ENCODE assay signal across 9 mouse cellular contexts in the genomic region with DNA sequence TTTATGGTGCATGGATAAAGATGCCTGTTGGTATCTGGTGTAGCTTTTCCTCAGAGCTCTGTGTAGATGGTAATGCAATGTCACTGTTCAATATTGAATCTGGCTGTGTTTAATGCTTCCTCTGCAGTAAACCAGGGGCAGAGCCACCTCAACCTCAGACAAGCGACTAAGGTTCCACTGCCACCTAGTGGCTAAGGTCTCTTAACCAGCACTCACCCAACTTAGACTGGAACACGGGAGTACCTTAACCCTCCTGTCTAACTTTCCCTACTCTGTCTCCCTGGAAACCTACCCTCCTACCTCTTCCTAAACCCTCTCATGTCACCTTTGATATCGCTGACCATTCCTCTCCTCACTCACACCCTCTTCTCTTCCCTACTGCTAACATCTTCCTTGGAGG.
DNase-seq lines count a peak whose midpoint lies in the region; ATAC-seq and TF ChIP-seq lines count a peak whose summit lies in the region.
"Had no signal": no experiment of that assay in that cellular context is flagged by ENCODE, and none has a peak within 500 bp of the region (broad histone marks: within the 10 kb centered on the region; RNA-seq: fewer than 3 reads in every experiment).

No protein-coding gene starts in this region.

- DNase-seq in heart, adult 11 months = peak; percentile 86
- peak; percentile 85 for DNase-seq in brain, embryonic 14.5 days (ENCODE audit: low read depth)
- DNase-seq in forebrain, embryonic 14.5 days (ENCODE audit: low spot score) = peak; percentile 84
- peak; percentile 62 for DNase-seq in induced T-regulatory cell, adult 2 months (ENCODE audit: low read depth)
- DNase-seq in left cerebral cortex, postnatal 25 days (ENCODE audit: low spot score in 2 of 2) = peak; percentile 42 to 74
- DNase-seq in spleen, postnatal 4 days (ENCODE audit: low spot score in 2 of 2) = peak; percentile 32 to 69

- no peak overlapping the region for H3K4me3 ChIP-seq in heart, embryonic 12.5 days
- H3K4me3 ChIP-seq in forebrain, embryonic 14.5 days (ENCODE audit: low read depth, low read length) = no peak overlapping the region
- H3K4me3 ChIP-seq in midbrain, embryonic 15.5 days = no peak overlapping the region
- H3K4me3 ChIP-seq: neural tube, embryonic 12.5 days had no signal

- H3K4me1 ChIP-seq in heart, embryonic 12.5 days (replicated peaks) = 0 out of 2 replicates have a peak, but pooled peaks cover 3% of the 10 kb centered on the region
- H3K4me1 ChIP-seq in forebrain, embryonic 14.5 days (ENCODE audit: control insufficient read depth, insufficient read depth, low read length) = peaks cover 4% of the 10 kb centered on the region; the same call in 1 of the 2 replicates
- no peaks in the 10 kb centered on the region for H3K4me1 ChIP-seq in midbrain, embryonic 15.5 days
- H3K4me1 ChIP-seq: neural tube, embryonic 12.5 days had no signal

- TF ChIP-seq POLR2A in brain, embryonic 14.5 days (IDR thresholded peaks at IDR 0.05; ENCODE audit: borderline replicate concordance, extremely low read depth, insufficient read depth, insufficient read length, poor library complexity, severe bottlenecking) = no peak

- no peak for ATAC-seq in heart, embryonic 12.5 days (ENCODE audit: insufficient number of reproducible peaks, low FRiP score)
- ATAC-seq in forebrain, embryonic 14.5 days = no peak; the same call in 1 of the 2 replicates
- peak; percentile 87 for ATAC-seq in midbrain, embryonic 15.5 days (replicated peaks)

- intact Hi-C loops in left cerebral cortex, postnatal 25 days (cut with DNase I) = loop anchor here (1.0 to 10.0 kb wide), 2 partner anchors 21 to 534 kb away; no protein-coding TSS in a partner anchor

- no peak overlapping the region for H3K27ac ChIP-seq in heart, embryonic 12.5 days (ENCODE audit: poor library complexity, severe bottlenecking)
- H3K27ac ChIP-seq in forebrain, embryonic 14.5 days (ENCODE audit: low read depth, low read length) = no peak overlapping the region
- H3K27ac ChIP-seq in midbrain, embryonic 15.5 days = no peak overlapping the region
- H3K27ac ChIP-seq: neural tube, embryonic 12.5 days had no signal

- H3K9ac ChIP-seq in heart, embryonic 12.5 days = no peak overlapping the region
- H3K9ac ChIP-seq in forebrain, embryonic 14.5 days (ENCODE audit: low read length) = no peak overlapping the region
- H3K9ac ChIP-seq in midbrain, embryonic 15.5 days = no peak overlapping the region
- H3K9ac ChIP-seq: neural tube, embryonic 12.5 days had no signal

- H3K36me3 ChIP-seq in heart, embryonic 12.5 days = no peaks in the 10 kb centered on the region
- no peaks in the 10 kb centered on the region for H3K36me3 ChIP-seq in forebrain, embryonic 14.5 days (ENCODE audit: control insufficient read depth, insufficient read depth, low read length)
- no peaks in the 10 kb centered on the region for H3K36me3 ChIP-seq in midbrain, embryonic 15.5 days (replicated peaks)
- H3K36me3 ChIP-seq: neural tube, embryonic 12.5 days had no signal

- peak; percentile 76; the same call in 1 of the 2 replicates for TF ChIP-seq CTCF in brain, embryonic 14.5 days (IDR thresholded peaks at IDR 0.05; ENCODE audit: borderline replicate concordance, extremely low read depth, insufficient read depth, insufficient read length)

- WGBS in heart, embryonic 12.5 days = 9% methylated on average over 3 of the region's 3 CpGs
- 15% methylated on average over 3 of the region's 3 CpGs for WGBS in forebrain, embryonic 14.5 days
- 13% methylated on average over 3 of the region's 3 CpGs for WGBS in midbrain, embryonic 15.5 days

- H3K4me2 ChIP-seq in heart, embryonic 12.5 days = no peak overlapping the region
- H3K4me2 ChIP-seq in forebrain, embryonic 14.5 days (ENCODE audit: low read length) = no peak overlapping the region
- no peak overlapping the region for H3K4me2 ChIP-seq in midbrain, embryonic 15.5 days
- H3K4me2 ChIP-seq: neural tube, embryonic 12.5 days had no signal

- no peaks in the 10 kb centered on the region for H3K9me3 ChIP-seq in heart, embryonic 12.5 days (replicated peaks)
- no peaks in the 10 kb centered on the region for H3K9me3 ChIP-seq in forebrain, embryonic 14.5 days (replicated peaks; ENCODE audit: control insufficient read depth, low read length)
- no peaks in the 10 kb centered on the region for H3K9me3 ChIP-seq in midbrain, embryonic 15.5 days
- H3K9me3 ChIP-seq: neural tube, embryonic 12.5 days had no signal

- no peaks in the 10 kb centered on the region for H3K27me3 ChIP-seq in heart, embryonic 12.5 days (replicated peaks)
- H3K27me3 ChIP-seq in forebrain, embryonic 14.5 days (replicated peaks; ENCODE audit: control insufficient read depth, insufficient read depth, low read length) = no peaks in the 10 kb centered on the region
- no peaks in the 10 kb centered on the region for H3K27me3 ChIP-seq in midbrain, embryonic 15.5 days (replicated peaks)
- H3K27me3 ChIP-seq: neural tube, embryonic 12.5 days had no signal
